Mouse (Mus musculus) frontal cortex, postnatal 25 days (tissue): Measurements from ENCODE around the gene Psmd3.
"Not testable (repeated sequence)": the region's sequence is repeated elsewhere in the genome, so short reads cannot be mapped to it uniquely, and the experiment has no call there.

ENCODE experiments used
- DNase-seq, 2 experiments: peaks; one replicate each; pipeline ENCODE4 v3.0.0; 2022; ENCODE audit warnings: low spot score in 2 of 2

Gene Psmd3

GRCm38 (mm10) chr11:98717904-98718303 lies 35.5 kb downstream of the Psmd3 start:
- peak; percentile 57 to 81 for DNase-seq

GRCm38 (mm10) chr11:98720756-98721155 lies 38.4 kb downstream of the Psmd3 start:
- no peak for DNase-seq

GRCm38 (mm10) chr11:98721458-98722226 lies 39.3 kb downstream of the Psmd3 start:
- no peak for DNase-seq

GRCm38 (mm10) chr11:98723098-98723497 lies 40.7 kb downstream of the Psmd3 start:
- DNase-seq: no peak

- no peak for DNase-seq
Measured at GRCm38 (mm10) chr11:98725926-98726506, 43.7 kb downstream of the Psmd3 start.

GRCm38 (mm10) chr11:98729119-98729588 lies 46.8 kb downstream of the Psmd3 start, which contains the start of gene Med24:
Gene Med24, minus strand, starts transcription at chr11:98729435.
- DNase-seq: peak; percentile 74 to 85

- no peak for DNase-seq
Measured at GRCm38 (mm10) chr11:98730727-98731126, 48.4 kb downstream of the Psmd3 start.

- DNase-seq: peak; percentile 36 to 50
Measured at GRCm38 (mm10) chr11:98731134-98731533, 48.8 kb downstream of the Psmd3 start.

- DNase-seq: no peak
Measured at GRCm38 (mm10) chr11:98734020-98734419, 51.7 kb downstream of the Psmd3 start.

GRCm38 (mm10) chr11:98735111-98735510 lies 52.8 kb downstream of the Psmd3 start:
- DNase-seq: no peak

- DNase-seq: no peak
Measured at GRCm38 (mm10) chr11:98736176-98736575, 53.8 kb downstream of the Psmd3 start.

GRCm38 (mm10) chr11:98737220-98737619 lies 54.9 kb downstream of the Psmd3 start:
- not testable (repeated sequence) for DNase-seq

GRCm38 (mm10) chr11:98738428-98738911 lies 56.1 kb downstream of the Psmd3 start:
- peak in 1 of 2 experiments; percentile 46 for DNase-seq

GRCm38 (mm10) chr11:98738925-98739324 lies 56.6 kb downstream of the Psmd3 start:
- no peak for DNase-seq

- DNase-seq: peak in 1 of 2 experiments; percentile 46
Measured at GRCm38 (mm10) chr11:98740026-98740392, 57.7 kb downstream of the Psmd3 start.

GRCm38 (mm10) chr11:98740393-98741050 lies 58.2 kb downstream of the Psmd3 start, which contains the start of gene Thra:
Gene Thra, plus strand, starts transcription at chr11:98740638.
- DNase-seq: peak in 1 of 2 experiments; percentile 63

GRCm38 (mm10) chr11:98741051-98741620 lies 58.8 kb downstream of the Psmd3 start:
- DNase-seq: no peak

- DNase-seq: peak in 1 of 2 experiments; percentile 61
Measured at GRCm38 (mm10) chr11:98741622-98742396, 59.5 kb downstream of the Psmd3 start.

- no peak for DNase-seq
Measured at GRCm38 (mm10) chr11:98742397-98743291, 60.3 kb downstream of the Psmd3 start.
